Mouse (Mus musculus): ENCODE results near the gene Kcnd2.

GRCm38 (mm10) chr6:21664135-21664534 lies 448.8 kb downstream of the Kcnd2 start:
- TF ChIP-seq CTCF (IDR thresholded peaks at IDR 0.05; ENCODE audit: control insufficient read depth, insufficient read depth, low read length): no peak
- no peak for TF ChIP-seq POLR2A (IDR thresholded peaks at IDR 0.05; ENCODE audit: borderline replicate concordance, control insufficient read depth, low read depth, low read length)

Data from bone marrow, adult 2 months (tissue).